Mouse (Mus musculus) hematopoietic stem cell, adult 5-6 weeks (primary cell): ENCODE data around the gene Il15. TPM values are rescaled to one million over a fixed set of nuclear protein-coding genes. Genes with fewer than 3 reads are reported as not detected.

Experiments
- ATAC-seq, 2 experiments: fragments of 125-278 bp in 1 of 2; replicated peaks in 1 of 2; 2 replicates each; pipeline ENCODE4 v1.8.0; 2016 to 2017; ENCODE audit warnings: inconsistent platforms in 2 of 2, mild to moderate bottlenecking in 2 of 2, moderate number of reproducible peaks in 2 of 2, low read depth in 1 of 2, moderate TSS enrichment in 1 of 2; ENCODE audit not compliant: low FRiP score in 2 of 2, poor library complexity in 2 of 2, severe bottlenecking in 2 of 2, insufficient read depth in 1 of 2, low TSS enrichment in 1 of 2
- total RNA-seq: library from RNA; stranded (forward); fragments of 172-1452, 232-1000 nt; gene quantifications from 2 replicates; pipeline ENCODE4 v1.2.3, GENCODE M21; 2017

The Il15 gene
- total RNA-seq: 60.7 and 63.1 TPM in 2 replicates

DNA sequence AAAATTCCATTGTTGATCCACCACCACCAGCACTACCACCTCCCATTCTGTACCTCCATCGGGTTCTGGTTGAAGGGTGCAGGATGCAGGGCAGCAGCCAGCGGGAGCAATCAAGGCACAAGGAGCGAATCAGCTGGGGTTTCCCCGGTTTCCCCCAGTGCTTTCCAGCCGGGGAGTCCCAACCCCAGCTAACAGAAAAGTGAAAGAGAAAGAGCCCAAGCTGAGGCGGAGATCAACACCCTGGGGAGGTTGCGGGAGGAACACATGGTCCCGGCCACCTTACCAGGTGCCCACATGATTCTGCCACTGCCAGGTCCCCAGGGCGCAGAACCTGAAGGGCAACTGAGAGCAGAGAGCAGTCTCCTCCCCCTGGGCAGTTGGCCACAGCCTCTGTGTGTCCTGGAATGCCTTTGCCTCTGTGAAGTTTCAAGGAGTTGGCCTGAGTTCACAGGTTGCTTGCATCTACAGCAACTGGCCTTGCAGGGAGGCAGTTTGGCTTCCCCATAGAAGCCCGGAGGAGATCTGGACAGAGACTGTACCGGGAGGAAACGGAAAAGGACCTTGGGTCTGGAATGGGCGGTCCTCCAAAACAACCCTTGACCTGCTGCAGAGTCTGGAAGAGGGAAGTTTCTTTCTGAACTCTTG, at the start of gene Il15:
Gene Il15, minus strand, starts transcription at position 537 of the 645 bp plus-strand sequence.
- peak; percentile 68 to 80 for ATAC-seq

DNA sequence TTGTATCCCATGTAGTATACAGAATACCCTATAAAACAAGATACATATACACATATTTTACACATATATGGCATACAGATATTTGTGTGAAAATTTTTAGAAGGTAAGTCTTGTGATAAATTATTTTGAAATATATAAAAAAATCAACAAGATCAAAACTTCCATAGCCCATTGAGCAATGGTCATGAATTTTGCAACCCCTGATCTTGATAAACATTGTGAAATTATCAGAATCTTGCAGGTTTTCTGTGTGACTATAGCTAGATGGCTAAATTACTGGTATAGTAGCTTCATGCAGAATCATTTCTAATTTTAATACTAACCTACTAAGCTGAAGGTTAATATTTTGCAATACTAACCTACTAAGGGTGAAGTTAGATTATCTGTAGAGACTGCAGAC, 41.9 kb upstream of the Il15 start:
- no peak for ATAC-seq

DNA sequence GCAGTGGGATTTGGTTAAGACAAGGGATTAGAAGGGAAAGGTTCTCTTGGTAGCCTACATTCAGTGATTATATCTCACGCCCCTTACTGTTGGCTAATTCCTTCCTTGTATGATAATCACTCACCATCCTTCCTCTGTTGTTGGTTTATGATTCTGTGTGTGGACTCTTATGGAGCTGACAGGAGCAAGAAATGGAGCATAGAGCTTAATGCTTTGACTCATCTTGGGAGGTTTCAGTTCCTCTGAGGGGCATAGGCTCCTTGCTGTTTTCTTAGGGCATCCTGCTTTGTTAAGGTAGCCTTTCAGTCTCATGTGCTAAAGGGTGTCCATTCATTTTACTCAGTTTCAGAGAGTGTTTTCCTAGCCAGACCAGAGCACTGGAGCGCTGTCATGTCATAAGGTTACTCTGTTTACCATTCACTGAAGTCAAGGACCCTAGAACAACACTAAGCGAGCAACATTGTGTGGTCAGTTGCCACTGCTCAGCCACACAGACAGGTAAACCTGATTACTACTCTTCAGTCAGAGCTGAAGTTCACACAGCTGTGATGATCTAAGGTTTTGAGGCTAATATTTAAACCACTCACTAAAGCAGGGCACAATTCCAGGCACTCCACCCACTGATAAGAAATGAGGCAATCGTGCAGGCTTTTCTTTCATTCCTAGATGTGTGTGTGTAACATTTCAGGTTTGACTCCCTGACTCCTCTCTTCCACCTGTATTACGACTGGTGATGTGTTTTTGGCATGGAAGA, 13.7 kb upstream of the Il15 start:
- no peak for ATAC-seq

DNA sequence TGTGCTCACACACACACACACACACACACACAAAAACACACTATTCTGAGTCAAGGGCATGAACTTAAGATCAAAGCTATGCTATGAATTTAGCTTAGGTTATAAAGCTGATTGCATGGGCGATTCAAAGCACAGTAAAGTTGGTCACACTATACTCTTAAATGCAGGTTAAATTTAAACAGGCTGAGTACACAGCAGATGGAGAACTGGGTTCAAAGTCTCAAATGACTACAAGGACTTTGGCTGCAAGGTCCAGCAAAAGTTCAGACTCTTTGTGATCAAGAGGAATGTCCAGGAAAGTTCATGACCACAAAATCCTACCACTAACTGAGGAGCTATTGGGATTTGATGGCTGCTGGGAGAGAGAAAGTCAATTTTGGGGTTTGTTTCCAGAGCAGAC, 12.5 kb upstream of the Il15 start:
- no peak for ATAC-seq

DNA sequence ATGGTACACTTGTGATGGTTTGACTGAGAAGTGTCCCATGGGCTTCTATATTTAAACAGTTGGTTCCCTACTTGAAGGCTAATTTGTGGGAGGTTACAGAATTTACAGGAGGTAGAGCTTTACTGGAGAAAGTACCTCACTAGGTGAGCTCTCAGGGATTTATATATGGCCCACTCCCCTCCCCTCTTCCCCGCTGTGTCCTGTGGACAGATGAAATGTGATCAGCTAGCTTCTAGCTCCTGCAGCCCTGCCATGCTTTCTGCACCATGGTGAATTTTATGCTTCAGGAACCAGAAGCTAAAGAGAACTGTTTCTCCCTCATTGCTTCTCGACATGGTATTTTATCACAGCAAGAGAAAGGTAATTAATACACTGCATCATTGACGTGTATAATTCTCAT, 7.1 kb upstream of the Il15 start:
- no peak for ATAC-seq

DNA sequence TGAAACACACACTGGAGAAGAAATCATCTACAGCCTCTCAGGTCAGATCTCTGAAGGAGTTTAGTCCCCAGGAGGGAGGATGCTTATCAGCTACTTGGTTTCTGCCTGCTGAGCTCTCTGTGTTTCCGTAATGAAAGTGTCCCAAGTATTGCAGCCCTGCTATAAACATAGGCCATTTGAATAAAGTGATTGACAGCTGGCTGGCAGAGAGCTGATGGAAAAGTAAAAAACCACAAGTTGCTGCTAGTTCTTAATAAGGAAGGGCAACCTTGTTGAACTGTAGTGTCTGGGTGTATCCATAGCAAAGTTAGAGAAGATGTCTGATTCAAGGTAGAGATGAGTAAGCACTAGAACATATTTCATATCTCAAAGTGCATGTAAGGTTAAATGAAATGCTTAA, 4.0 kb upstream of the Il15 start:
- no peak for ATAC-seq

DNA sequence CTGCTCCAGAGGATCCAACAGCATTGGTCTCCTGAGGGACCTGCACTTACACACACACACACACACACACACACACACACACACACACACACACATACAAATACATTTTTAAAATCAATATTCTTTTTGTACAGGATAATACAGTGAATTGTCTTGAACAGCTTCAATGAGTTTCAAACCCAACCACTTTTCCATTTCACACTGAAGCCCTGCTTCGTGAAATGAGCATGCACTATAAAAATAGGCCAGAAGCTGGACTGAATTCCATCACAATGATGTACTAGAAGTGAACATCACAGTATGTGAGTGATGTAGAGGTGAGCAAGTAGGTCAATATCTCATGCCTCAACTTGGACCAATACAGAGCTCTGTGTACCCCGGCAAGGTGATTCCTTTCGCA, 1.0 kb upstream of the Il15 start:
- ATAC-seq: no peak

DNA sequence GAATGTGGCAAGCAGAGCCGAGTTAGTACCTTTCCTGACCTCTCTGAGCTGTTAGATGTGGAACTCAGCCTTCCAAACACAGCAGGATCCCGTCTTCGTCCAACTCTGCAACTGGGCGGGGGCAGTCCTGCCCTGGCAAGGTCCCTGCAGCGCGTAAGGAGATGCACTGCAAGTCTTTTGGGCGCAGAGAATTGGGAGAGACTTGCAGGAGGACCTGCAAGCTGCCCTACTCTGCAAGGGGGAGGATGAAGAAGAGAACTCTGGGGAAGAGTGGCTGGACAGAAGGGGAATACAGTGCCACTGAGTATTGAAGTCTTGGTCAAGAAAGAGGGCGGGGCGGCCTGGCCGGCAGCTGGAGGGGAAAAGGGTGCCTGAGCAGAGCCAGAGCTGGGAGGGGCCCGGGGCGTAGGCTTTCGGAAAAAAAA, 749 bp downstream of the Il15 start:
- peak; percentile 1 to 19; a peak in 2 of 4 replicates for ATAC-seq

DNA sequence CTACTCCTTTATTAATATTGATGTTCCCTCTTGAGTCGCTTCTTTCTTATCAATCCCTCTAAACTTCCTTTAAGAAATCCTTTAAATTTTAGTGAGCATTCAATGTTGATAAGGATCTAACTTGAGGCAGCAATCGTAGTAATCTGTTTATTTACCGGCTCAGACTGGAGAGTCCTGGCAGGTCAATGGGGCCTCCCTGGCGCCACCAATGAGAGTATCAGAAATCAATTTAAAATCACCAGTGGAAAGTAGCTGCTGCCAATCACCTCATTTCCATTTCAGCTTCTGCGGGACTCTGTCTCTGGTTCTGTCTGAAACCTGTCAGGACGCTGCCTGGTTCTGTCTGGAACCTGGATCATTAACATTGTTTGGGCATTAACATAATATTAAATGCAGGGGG, 1.5 kb downstream of the Il15 start:
- ATAC-seq: no peak

DNA sequence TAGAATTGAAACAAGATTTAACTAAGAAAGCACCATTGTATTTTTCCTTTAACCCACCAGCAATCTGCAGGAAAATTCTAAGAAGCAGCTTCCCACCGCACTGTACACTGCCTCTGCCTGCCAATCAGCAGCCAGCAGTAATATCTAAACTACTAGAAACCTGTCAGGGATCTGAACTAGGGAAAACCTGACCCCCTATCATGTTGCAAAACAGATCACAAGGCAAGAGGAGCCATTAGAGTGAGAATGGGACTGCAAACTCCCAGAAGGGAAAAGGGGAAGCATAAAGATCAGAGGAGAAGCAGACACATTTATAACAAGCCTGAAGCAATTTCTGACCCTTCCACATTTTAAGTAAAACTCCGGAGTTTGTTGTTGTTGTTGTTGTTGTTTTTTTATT, 2.0 kb downstream of the Il15 start:
- ATAC-seq: no peak

DNA sequence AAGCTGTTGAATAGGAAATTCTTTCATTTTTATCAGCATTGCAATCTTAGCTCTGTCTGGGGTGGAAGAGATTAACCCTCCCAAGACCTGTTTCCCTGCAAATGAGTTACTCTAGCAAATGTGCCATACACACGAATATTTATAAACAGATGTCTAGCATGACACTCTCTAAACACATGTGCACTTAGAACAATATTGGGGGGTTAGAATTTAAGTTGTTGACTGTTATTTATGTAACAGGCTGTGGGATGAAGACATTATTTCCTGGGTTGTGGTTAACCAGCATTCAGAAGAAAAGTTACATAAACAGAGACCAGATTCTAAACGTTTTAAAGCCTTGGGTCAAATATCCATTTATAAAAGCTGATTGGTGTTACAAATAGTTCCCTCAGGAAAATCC, 2.6 kb downstream of the Il15 start:
- ATAC-seq: peak; percentile 2 to 33; a peak in 1 of 4 replicates

DNA sequence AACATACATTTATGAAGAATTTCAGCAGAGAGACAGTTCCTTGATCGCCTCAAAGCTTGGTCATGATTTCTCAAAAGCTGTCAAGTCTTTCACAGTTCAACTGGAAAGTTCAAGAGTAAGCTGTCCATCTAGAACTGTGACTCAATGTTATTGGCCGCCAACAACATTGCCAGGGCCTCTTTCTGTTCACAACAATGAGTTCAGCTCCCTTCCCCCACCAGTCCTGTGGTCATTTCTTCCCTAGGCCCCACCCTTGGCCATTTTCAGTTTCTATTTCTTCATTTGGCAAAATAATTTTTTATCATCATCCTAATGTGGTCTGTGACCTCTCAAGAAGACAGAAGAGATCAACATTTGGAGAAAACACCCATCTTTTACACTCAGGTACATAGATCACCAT, 4.5 kb downstream of the Il15 start:
- no peak for ATAC-seq

DNA sequence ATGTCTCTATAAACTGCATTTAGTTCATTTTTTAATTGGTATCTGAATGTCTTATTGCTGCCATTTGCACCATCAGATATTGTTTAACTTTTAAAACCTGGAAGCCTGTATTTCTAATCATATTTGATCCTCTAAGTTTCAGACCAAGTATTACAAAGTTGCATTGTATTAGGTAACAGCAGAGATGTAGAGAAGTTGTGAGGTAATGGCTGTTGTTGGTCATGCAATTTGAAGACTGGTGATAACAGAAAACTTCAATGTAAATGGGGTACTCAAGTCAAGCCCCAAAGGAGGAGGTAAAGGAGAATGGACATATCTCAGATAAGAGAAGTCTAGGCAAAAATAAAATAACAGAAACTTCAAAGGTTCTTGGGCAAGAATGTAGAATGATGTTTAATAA, 11.8 kb downstream of the Il15 start:
- ATAC-seq: no peak

DNA sequence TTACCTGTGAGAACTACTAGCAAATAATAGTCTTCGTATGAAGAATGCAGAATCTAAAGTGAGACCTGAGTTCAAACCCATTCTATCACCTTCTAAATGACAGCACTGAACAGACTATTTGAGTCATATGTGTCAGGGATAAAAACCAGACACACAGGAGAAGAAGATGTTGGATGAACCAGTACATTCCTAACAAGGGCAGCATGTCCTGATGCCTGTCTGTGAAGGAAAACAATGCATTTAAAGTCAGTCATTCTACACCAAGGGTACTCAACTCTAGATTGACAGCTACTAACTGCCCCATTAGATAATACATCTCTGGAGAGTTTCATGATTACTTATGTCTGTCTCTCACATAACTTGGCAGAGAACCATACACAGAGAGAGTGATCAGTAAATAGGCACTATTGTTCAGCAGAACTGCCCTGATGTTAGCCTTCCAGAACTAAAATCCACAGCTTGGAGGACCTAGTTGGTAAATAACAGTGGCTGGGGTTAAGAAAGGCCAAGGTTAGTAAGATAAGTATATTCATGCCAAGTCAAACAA, 14.6 kb downstream of the Il15 start:
- ATAC-seq: no peak

DNA sequence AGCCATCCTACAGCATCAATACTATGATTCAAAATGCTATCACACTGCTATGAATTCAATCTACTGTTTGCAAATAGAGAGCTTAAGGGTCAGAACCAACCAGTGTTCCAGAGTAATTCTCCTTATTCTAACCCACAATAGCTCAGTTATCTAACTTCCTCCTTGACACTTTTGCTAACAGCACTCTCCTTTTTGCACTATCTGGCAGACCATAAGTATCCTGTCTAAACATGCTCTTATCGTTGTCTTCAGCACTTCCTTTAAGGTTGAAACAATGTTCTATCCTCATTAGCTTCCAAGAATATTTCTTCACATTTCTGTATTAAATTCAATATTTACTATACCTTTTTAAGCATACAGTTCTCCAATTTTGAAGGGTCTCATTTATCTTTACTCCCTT, 15.4 kb downstream of the Il15 start:
- ATAC-seq: peak; percentile 63 to 74

DNA sequence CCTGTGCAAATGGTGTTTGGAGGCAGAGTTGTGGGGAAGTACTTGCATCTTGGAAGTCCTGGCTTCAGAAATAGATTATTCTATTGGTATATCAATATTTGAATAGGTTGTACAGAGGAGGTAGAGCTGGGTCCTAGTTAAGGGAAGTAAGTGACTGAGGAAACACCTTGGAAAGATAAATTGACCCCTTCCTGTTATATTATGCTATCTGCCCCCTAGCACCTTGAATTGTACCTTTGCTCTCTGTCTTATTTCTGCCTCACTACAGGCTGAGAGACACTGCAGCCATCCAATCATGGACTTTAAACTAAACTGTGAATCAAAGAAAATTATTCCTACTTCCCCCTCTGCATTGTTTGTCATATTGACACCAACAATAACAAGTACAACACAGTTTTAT, 17.2 kb downstream of the Il15 start:
- ATAC-seq: no peak

DNA sequence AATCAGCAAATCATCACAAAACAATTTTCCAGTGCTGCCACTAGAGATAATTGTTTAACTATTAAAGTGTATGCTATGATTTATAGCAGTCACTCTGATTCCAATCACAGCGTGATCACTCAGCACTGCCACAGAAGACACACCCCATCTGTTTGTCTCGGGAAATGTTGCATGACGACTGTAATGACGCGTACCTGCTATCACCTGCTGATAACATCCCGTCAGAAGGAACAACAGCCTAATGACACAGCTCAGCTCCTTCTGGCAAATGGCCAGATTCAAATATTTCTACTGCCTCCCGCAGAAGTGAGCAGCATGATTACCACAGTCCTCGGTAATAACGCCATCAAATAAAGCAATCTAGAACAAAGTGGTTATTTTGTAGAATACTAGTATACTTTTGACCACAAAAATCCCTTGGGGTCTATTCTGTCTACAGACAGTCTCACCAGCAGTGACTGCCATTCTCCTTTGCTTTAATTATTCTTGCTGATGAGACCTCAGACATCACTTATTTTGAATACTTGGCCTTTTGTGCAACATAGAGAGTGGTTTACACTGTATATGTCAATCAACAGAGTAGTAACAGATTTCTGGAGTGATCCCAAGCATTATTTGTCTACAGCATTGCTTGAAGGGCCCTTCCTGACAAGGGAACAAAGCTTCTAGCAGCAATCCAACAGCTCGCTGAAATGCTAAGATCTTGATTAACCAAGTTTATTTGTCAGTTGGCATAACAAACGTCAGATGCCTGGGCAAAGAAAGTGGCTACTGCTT, 18.4 kb downstream of the Il15 start:
- ATAC-seq: no peak

DNA sequence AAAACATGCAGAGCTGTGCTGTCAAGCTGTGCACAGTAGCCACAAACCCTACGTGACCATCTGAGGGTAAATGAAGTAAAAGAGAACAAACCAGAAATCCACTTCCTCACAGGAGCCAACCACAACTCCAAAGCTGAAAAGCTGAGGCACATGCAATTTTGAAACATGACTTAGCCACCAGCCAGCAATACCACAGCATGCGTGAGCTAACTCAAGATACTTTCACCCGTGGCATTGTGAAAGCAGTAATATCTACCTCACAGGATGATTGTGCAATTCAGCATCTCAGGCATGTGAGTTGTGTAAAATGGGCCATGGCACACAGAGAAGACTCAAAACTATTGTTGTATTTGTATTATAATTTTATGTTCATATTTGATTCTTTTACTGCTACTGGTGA, 19.7 kb downstream of the Il15 start:
- peak; percentile 84 to 92 for ATAC-seq
